Mouse (Mus musculus) adrenal gland, adult 18-20 months (tissue): ENCODE results near the gene Ly75. TPM values are rescaled to one million over a fixed set of nuclear protein-coding genes. Genes with fewer than 3 reads are reported as not detected.

Source experiments
- DNase-seq, 2 experiments: peaks; one replicate each; pipeline ENCODE4 v3.0.0; 2021 to 2022; ENCODE audit warnings: low spot score in 2 of 2
- total RNA-seq, 2 experiments: library from RNA; stranded (reverse); gene quantifications; 1 replicate in 1 of 2; 2 replicates in 1 of 2; pipeline ENCODE4 v1.2.3; 2021

The Ly75 gene
- total RNA-seq, 2 experiments from 2014 or later, result 0.90 to 1.5 TPM

DNA sequence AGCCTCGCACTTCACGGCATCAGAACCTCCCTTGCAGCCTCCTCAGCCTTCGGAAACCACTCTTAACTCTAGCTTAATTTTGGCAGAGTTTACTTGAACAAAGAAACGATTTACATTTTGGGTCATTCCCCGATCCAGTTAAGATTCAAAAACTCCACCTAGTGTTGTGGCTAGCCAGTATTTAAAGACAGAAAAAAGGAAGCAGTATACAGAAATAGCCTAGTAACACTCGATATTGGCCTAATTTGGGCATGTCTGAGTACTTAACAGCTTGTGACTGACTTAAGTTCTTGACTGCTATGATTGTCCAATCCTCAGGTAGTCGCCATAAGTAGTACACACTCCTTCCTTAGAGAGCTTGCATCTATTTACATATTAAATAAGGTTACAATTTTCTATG is 56.2 kb downstream of the Ly75 start:
- DNase-seq, result no peak

DNA sequence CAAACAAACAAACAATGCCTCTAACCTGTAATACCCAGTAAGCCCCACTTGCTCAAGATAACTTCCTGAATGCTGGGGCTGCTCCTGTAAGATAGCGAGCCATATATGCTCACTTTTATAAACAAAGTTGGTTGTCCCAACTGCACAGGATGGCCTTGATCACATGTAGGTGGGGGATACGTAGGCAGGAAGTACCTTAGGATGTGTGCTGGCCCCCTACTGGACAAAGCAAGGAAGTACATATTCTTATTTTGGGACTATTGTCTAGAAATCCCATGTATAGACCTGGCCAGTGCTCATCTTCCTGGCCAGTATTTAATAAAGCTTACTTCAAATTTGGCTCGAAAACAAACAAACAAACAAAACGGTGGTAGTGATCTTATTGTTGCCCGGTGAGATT is 59.7 kb downstream of the Ly75 start:
- DNase-seq, result no peak

- DNase-seq, result no peak
Measured at GRCm38 (mm10) chr2:60322031-60322726, 60.9 kb downstream of the Ly75 start.

GRCm38 (mm10) chr2:60303796-60304195 is 79.3 kb downstream of the Ly75 start:
- DNase-seq, result no peak

DNA sequence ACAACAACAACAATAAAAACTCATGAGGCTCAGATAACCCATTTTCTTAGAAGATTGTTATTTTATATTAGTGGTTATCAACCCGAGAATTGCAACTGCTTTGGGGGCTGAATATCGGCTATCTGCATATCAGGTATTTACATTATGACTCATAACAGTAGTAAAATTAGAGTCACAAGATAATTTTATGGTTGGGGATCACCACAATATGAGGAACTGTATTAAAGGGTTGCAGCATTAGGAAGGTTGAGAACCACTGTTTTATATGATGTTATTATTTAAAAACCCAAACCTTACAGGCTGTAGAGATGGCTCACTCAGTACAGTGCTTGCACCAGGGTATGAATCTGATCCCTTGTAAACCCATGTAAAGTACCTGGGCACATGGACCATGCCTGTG is 83.8 kb downstream of the Ly75 start:
- DNase-seq, result no peak

- DNase-seq, result no peak
Measured at GRCm38 (mm10) chr2:60298266-60298665, 84.8 kb downstream of the Ly75 start.

DNA sequence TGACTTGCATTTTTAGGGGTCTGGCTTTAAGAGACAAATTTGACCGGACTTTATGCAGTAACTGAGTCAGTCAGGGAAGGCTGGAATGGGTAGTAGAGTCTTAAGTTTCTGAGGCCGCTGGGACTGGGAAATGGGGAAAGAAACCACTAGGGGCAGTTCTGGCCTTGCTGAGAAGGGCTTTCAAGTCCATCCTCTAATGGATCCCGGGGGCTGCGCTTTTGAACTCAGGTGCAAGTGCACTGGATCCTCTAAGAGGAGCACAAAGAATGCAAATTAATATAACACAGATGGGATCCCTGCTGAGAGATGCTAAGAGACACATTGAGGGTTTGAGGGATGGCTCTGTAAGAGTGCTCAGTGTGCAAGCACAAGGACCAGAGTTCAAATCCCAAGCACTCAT is 91.7 kb downstream of the Ly75 start:
- no peak for DNase-seq

- no peak for DNase-seq
Measured at GRCm38 (mm10) chr2:60289451-60289850, 93.7 kb downstream of the Ly75 start.

DNA sequence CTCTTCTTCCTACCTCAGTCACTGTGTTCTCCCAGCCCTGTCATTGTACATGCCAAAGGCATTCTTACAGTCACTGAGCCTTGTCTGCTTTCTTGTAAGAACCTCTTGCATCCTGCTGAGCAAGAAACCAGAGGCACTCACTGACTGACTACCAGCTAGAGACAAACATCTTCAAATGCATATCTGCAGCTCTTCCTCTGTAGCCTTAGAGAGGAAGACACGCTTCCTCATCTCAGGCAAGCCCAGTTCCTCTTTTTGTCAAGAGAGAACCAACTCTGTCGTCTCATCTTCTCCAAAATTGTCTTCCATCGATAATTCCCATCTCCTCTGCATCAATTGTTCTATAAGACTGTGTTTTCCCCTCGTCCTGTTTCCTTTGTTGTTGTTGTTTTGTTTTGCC is 94.5 kb downstream of the Ly75 start:
- DNase-seq, result no peak

DNA sequence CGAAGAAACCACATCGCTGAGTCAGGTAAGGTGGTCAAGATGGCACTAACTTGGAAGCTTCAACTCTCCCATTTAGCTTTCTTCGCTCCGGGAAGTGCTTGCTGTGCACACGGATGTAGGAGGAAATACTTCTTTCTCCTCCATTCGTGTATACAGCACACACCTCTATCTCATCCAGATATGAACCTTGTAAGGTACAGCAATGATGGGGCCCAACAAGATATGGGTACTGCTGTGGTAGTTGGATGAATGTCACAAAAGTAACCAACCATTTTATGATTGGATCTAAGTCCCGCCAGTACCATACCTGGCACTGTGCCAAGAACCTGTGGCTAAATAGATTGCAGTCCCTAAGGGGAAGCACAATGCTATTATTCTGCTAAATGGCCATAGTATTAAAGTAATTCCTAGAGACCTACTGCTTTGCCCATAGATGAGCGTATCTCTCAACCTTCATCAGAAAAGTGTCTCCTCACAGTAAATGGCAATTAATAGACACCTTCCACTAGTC is 97.9 kb downstream of the Ly75 start:
- DNase-seq, result no peak

DNA sequence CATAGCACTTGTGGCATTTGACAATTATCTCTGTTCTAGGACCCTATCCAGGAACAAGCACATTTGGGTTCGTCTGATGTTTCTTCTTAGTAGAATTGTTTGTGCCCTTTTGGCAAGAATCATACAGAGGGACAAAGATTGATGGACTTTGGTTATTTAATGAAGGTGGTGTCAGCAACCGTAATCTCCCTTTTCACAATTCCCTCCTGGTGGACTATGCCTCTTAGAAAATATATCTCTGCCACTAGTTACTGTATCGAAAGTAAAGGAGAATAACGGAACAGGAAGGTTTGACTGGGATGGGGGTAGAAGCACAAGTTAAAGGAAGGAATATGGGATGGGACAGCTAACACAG is 98.7 kb downstream of the Ly75 start, which contains the start of gene Cd302:
Cd302 (minus strand) TSS at position 22 of the 355 bp plus-strand sequence.
- DNase-seq, result no peak

DNA sequence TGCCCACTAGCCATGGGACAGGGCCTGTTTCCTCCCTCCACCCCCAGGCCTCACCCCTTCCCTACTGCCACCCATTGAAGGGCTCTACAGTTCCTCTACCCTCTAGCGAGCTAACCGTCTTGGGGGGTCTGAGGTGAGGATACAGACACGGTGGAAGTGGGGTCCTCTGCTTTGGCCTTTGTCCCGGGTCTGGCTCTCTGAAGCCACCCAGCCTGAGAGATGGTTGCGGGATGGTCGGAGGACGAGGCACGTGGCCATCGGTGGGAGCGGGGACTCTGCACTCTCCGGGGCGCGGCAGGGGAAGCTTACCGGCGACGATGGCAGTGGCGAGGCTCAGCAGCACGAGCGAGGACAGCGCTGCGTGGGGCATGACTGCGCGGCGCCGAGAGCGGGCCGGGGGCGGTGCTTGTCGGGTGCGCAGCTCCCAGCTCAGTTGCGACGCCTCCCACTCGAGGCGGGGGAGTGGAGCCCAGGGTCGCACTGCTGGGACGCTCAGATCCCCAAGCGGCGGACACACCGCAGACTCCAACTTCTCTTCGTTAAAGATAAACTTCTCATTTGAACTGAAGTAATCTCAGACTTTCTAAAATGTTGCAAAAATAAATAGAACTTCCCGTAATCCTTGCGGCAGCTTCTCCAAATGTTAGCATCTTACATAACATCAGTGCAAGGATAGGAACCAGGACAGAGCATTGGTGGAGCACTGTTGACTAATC is 99.2 kb downstream of the Ly75 start:
- DNase-seq, result peak; percentile 73 to 74

DNA sequence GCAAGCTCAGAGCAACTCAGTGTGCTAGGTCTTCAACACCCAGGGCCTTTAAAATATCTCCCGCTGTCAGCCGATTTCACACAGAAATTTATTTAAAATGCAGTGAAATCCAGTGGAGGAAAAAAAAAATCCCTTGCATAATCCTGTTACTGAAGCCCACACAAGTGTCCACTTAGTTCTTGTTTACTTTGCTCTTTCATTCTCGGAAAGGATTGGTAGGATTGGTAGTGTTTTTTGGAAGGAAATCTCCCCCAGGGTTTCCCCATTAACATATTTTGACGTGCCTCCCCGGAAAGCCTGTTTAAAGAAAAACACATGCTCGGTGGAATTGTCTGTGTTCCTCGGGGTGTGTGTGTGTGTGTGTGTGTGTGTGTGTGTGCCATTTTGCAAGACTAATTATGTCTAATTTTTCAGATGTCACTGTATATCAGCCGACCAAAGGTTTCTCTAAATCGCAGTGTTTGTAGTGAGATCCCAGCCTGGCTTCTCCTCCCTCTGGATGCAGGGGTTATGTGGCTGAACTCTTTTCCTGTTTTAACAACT is 99.8 kb downstream of the Ly75 start:
- DNase-seq, result no peak

- no peak for DNase-seq
Measured at GRCm38 (mm10) chr2:60282625-60283024, 100.5 kb downstream of the Ly75 start.

- no peak for DNase-seq
Measured at GRCm38 (mm10) chr2:60278627-60279026, 104.5 kb downstream of the Ly75 start.

GRCm38 (mm10) chr2:60269856-60270479 is 113.1 kb downstream of the Ly75 start:
- no peak for DNase-seq

- DNase-seq, result no peak
Measured at GRCm38 (mm10) chr2:60267567-60267966, 115.5 kb downstream of the Ly75 start.

DNA sequence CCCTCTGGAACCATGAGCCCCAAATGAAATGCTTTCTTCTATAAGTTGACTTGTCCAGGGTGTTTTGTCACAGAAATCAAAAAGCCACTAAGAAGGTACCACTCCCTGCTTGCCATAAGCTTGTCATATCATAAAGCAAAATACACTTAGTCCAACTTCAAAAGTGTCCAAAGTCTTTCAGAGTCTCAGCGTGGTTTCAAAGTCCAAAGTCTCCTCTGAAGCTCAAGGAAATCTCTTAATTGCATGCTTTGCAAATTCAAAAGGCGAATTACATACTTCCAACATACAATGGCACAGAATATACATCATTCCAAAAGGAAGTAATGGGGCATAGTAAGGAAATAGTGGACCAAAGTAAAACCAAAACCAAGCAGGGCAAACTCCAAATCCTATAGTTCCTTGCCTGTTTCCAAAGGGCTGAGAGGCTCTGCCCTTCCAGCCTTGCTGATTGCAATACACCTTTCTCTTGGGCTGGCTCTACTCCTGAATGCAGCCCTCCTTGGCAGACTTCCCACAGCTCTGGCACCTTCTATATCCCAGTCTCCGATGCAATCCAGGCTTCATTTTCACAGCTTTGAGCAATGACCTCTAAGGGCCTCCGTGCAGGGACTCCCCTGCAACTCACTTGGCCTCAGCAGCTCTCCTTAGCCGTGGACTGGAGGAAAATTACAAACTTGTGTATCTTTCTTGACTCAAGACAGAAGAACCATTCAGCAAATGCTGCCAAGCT is 122.3 kb downstream of the Ly75 start:
- DNase-seq, result no peak

DNA sequence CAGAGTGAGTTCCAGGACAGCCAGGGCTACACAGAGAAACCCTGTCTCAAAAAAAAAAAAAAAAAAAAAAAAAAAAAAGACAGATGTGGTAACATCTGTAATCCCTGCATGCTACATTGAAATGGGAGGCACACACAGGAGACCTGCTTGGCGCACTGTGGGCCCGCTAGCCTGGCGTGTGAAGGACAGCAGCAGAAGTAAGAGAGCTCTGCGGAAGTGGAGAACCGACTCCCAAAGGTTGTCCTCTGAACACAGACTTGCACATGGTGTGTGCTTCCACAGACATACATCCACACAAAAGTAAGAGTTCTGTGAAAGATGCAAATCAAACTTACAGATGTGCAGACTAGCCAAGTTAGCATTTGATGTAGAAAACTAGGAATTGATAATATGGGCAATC is 123.9 kb downstream of the Ly75 start:
- no peak for DNase-seq

GRCm38 (mm10) chr2:60256751-60257150 is 126.4 kb downstream of the Ly75 start:
- no peak for DNase-seq

DNA sequence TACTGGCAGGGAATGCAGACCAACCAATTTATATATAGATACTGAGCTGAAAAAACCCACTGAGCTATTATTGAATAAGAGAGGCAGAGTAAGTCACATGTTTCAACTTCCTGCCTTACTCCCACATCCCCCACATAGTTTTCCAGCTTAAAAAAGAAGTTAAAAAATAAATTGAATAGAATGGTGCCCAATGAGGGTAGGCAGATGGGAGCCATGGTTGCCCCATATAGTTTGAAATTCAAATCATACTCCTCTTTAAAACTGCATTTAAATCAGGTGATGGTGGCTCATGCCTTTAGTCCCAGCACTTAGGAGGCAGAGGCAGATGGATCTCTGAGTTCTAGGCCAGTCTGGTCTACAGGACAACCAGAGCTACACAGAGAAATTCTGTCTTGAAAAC is 129.6 kb downstream of the Ly75 start:
- DNase-seq, result no peak
